Mouse (Mus musculus) lung, embryonic 15.5 days (tissue): ENCODE measurements around the gene Galnt6. TPM values are rescaled to one million over a fixed set of nuclear protein-coding genes. Genes with fewer than 3 reads are reported as not detected.

Experiments used
- ATAC-seq: fragments of 200-750 bp; cut with Nextera tagmentation; 2 replicates; pipeline ENCODE4 v1.8.0; 2017; ENCODE audit warnings: moderate number of reproducible peaks, borderline replicate concordance; ENCODE audit not compliant: low FRiP score, low TSS enrichment; ENCODE audit errors: extremely low read depth
- H3K27ac ChIP-seq: fragments of 300-500 bp; sonication (generic); 2 replicates; pipeline ENCODE4 v1.5.1; 2015; ENCODE audit warnings: moderate library complexity, mild to moderate bottlenecking, inconsistent platforms
- H3K27me3 ChIP-seq: fragments of 300-500 bp; sonication (generic); 2 replicates; pipeline ENCODE4 v1.6.1; 2015; ENCODE audit warnings: inconsistent platforms
- H3K36me3 ChIP-seq: fragments of 300-500 bp; sonication (generic); 2 replicates; pipeline ENCODE4 v1.6.1; 2015; ENCODE audit warnings: inconsistent platforms
- H3K4me1 ChIP-seq: fragments of 300-500 bp; sonication (generic); 2 replicates; pipeline ENCODE4 v1.6.1; 2015; ENCODE audit warnings: inconsistent platforms
- H3K4me2 ChIP-seq: fragments of 300-500 bp; sonication (generic); 2 replicates; pipeline ENCODE4 v1.6.1; 2015; ENCODE audit warnings: inconsistent platforms, mild to moderate bottlenecking, moderate library complexity
- H3K4me3 ChIP-seq: fragments of 300-500 bp; sonication (generic); 2 replicates; pipeline ENCODE4 v1.5.1; 2015; ENCODE audit warnings: mild to moderate bottlenecking, inconsistent platforms
- H3K9ac ChIP-seq: fragments of 300-500 bp; sonication (generic); 2 replicates; pipeline ENCODE4 v1.6.1; 2015; ENCODE audit warnings: inconsistent platforms
- H3K9me3 ChIP-seq: fragments of 300-500 bp; sonication (generic); 2 replicates; pipeline ENCODE4 v1.6.1; 2016; ENCODE audit warnings: inconsistent platforms
- WGBS: fragments of 180-500 bp; shearing (Covaris S2); methylation state at CpG from one replicate; pipeline ENCODE4 v1.1.7; 2015; 5-methylcytosine and 5-hydroxymethylcytosine counted together
- polyA plus RNA-seq: library from polyadenylated mRNA; unstranded; fragments of >200 nt; fragmentation: Nextera tagmentation; extraction: Ambion mirVana; gene quantifications from 2 replicates; pipeline ENCODE4 v1.2.1, GENCODE M21; 2015

The Galnt6 gene
- polyA plus RNA-seq, 1 experiment from 2014 or later = 0.61 TPM

GRCm38 (mm10) chr15:100715399-100715993 is 13.7 kb downstream of the Galnt6 start:
- WGBS = 62% methylated on average over 9 of the region's 9 CpGs
- Histone ChIP-seq H3K4me3 (no peak overlapping the region), H3K4me1 (no peaks in the 10 kb centered on the region), H3K4me2 (no peak overlapping the region), H3K9me3 (no peaks in the 10 kb centered on the region), H3K27ac (no peak overlapping the region), H3K36me3 (no peaks in the 10 kb centered on the region), H3K9ac (no peak overlapping the region), H3K27me3 (no peaks in the 10 kb centered on the region)
- no peak for ATAC-seq

GRCm38 (mm10) chr15:100714470-100714869 is 14.7 kb downstream of the Galnt6 start:
- Histone ChIP-seq H3K4me1 (no peaks in the 10 kb centered on the region), H3K27me3 (no peaks in the 10 kb centered on the region), H3K27ac (no peak overlapping the region), H3K4me3 (no peak overlapping the region), H3K4me2 (no peak overlapping the region), H3K36me3 (no peaks in the 10 kb centered on the region), H3K9ac (no peak overlapping the region), H3K9me3 (no peaks in the 10 kb centered on the region)
- ATAC-seq = no peak
- 79% methylated on average over 8 of the region's 8 CpGs for WGBS

GRCm38 (mm10) chr15:100710838-100711237 is 18.3 kb downstream of the Galnt6 start:
- WGBS = 40% methylated on average over 6 of the region's 6 CpGs
- no peak for ATAC-seq
- Histone ChIP-seq H3K36me3 (no peaks in the 10 kb centered on the region), H3K9ac (no peak overlapping the region), H3K4me2 (no peak overlapping the region), H3K27ac (no peak overlapping the region), H3K4me1 (no peaks in the 10 kb centered on the region), H3K4me3 (no peak overlapping the region), H3K9me3 (no peaks in the 10 kb centered on the region), H3K27me3 (0 out of 2 replicates have a peak, but pooled peaks cover 4% of the 10 kb centered on the region)

GRCm38 (mm10) chr15:100708433-100709078 is 20.6 kb downstream of the Galnt6 start:
- H3K4me2 ChIP-seq = no peak overlapping the region
- H3K9me3 ChIP-seq = no peaks in the 10 kb centered on the region
- no peak overlapping the region for H3K4me3 ChIP-seq
- H3K9ac ChIP-seq = no peak overlapping the region
- no peak for ATAC-seq
- H3K27me3 ChIP-seq = peaks cover 18% of the 10 kb centered on the region
- no peaks in the 10 kb centered on the region for H3K36me3 ChIP-seq
- 62% methylated on average over 8 of the region's 8 CpGs for WGBS
- no peak overlapping the region for H3K27ac ChIP-seq
- no peaks in the 10 kb centered on the region for H3K4me1 ChIP-seq

GRCm38 (mm10) chr15:100706226-100706625 is 22.9 kb downstream of the Galnt6 start:
- Histone ChIP-seq H3K9me3 (no peaks in the 10 kb centered on the region), H3K4me2 (no peak overlapping the region), H3K4me3 (no peak overlapping the region), H3K4me1 (no peaks in the 10 kb centered on the region), H3K27ac (no peak overlapping the region), H3K9ac (no peak overlapping the region), H3K27me3 (peaks cover 28% of the 10 kb centered on the region), H3K36me3 (no peaks in the 10 kb centered on the region)
- ATAC-seq = no peak
- 59% methylated on average over 8 of the region's 8 CpGs for WGBS

GRCm38 (mm10) chr15:100705376-100705775 is 23.8 kb downstream of the Galnt6 start:
- 84% methylated on average over 1 of the region's 1 CpGs for WGBS
- no peaks in the 10 kb centered on the region for H3K9me3 ChIP-seq
- H3K36me3 ChIP-seq = no peaks in the 10 kb centered on the region
- no peak overlapping the region for H3K27ac ChIP-seq
- H3K4me2 ChIP-seq = no peak overlapping the region
- H3K9ac ChIP-seq = no peak overlapping the region
- no peak for ATAC-seq
- no peaks in the 10 kb centered on the region for H3K4me1 ChIP-seq
- H3K27me3 ChIP-seq = peaks cover 28% of the 10 kb centered on the region
- H3K4me3 ChIP-seq = no peak overlapping the region

- H3K4me2 ChIP-seq = peak overlapping the region; percentile 18; the same call in 1 of the 2 replicates
- H3K27ac ChIP-seq = no peak overlapping the region
- no peaks in the 10 kb centered on the region for H3K36me3 ChIP-seq
- WGBS = 5% methylated on average over 17 of the region's 17 CpGs
- no peaks in the 10 kb centered on the region for H3K4me1 ChIP-seq
- H3K27me3 ChIP-seq = peaks cover 28% of the 10 kb centered on the region
- no peak overlapping the region for H3K4me3 ChIP-seq
- H3K9me3 ChIP-seq = no peaks in the 10 kb centered on the region
- H3K9ac ChIP-seq = no peak overlapping the region
- ATAC-seq = no peak
These were observed 25.3 kb downstream of the Galnt6 start for GRCm38 (mm10) chr15:100703913-100704312.

- no peaks in the 10 kb centered on the region for H3K9me3 ChIP-seq
- no peak overlapping the region for H3K4me3 ChIP-seq
- no peak overlapping the region for H3K27ac ChIP-seq
- ATAC-seq = no peak
- peaks cover 28% of the 10 kb centered on the region for H3K27me3 ChIP-seq
- no peaks in the 10 kb centered on the region for H3K36me3 ChIP-seq
- no peak overlapping the region for H3K4me2 ChIP-seq
- H3K4me1 ChIP-seq = no peaks in the 10 kb centered on the region
- WGBS = 63% methylated on average over 6 of the region's 6 CpGs
- H3K9ac ChIP-seq = no peak overlapping the region
These were observed 27.3 kb downstream of the Galnt6 start for GRCm38 (mm10) chr15:100701856-100702255.

GRCm38 (mm10) chr15:100701108-100701507 is 28.1 kb downstream of the Galnt6 start:
- H3K4me3 ChIP-seq = no peak overlapping the region
- ATAC-seq = no peak
- H3K27ac ChIP-seq = no peak overlapping the region
- no peak overlapping the region for H3K9ac ChIP-seq
- H3K4me1 ChIP-seq = no peaks in the 10 kb centered on the region
- no peaks in the 10 kb centered on the region for H3K9me3 ChIP-seq
- no peak overlapping the region for H3K4me2 ChIP-seq
- 58% methylated on average over 10 of the region's 10 CpGs for whole genome bisulfite sequencing
- no peaks in the 10 kb centered on the region for H3K36me3 ChIP-seq
- peaks cover 27% of the 10 kb centered on the region for H3K27me3 ChIP-seq

GRCm38 (mm10) chr15:100700424-100700823 is 28.8 kb downstream of the Galnt6 start:
- Histone ChIP-seq H3K4me1 (no peaks in the 10 kb centered on the region), H3K27me3 (peaks cover 20% of the 10 kb centered on the region), H3K36me3 (no peaks in the 10 kb centered on the region), H3K27ac (no peak overlapping the region), H3K4me3 (no peak overlapping the region), H3K9me3 (no peaks in the 10 kb centered on the region), H3K9ac (no peak overlapping the region), H3K4me2 (no peak overlapping the region)
- 52% methylated on average over 5 of the region's 5 CpGs for WGBS
- no peak for ATAC-seq

- ATAC-seq = no peak
- 57% methylated on average over 6 of the region's 6 CpGs for WGBS
- no peak overlapping the region for H3K4me3 ChIP-seq
These were observed 29.8 kb downstream of the Galnt6 start for GRCm38 (mm10) chr15:100699386-100699785.

GRCm38 (mm10) chr15:100698078-100698477 is 31.1 kb downstream of the Galnt6 start:
- Histone ChIP-seq H3K9me3 (no peaks in the 10 kb centered on the region), H3K4me1 (no peaks in the 10 kb centered on the region), H3K27ac (no peak overlapping the region), H3K36me3 (no peaks in the 10 kb centered on the region), H3K4me3 (no peak overlapping the region), H3K9ac (no peak overlapping the region), H3K4me2 (no peak overlapping the region), H3K27me3 (peaks cover 5% of the 10 kb centered on the region; the same call in 1 of the 2 replicates)
- no peak for ATAC-seq
- WGBS = 66% methylated on average over 10 of the region's 10 CpGs

More at GRCm38 (mm10) chr15:100699386-100699785, 29.8 kb downstream of the Galnt6 start:
- Histone ChIP-seq H3K9me3 (no peaks in the 10 kb centered on the region), H3K4me1 (no peaks in the 10 kb centered on the region), H3K9ac (no peak overlapping the region), H3K4me2 (no peak overlapping the region), H3K36me3 (no peaks in the 10 kb centered on the region), H3K27me3 (peaks cover 19% of the 10 kb centered on the region), H3K27ac (no peak overlapping the region)
